Mouse (Mus musculus) heart, postnatal 10 days (tissue): Measurements from ENCODE around the gene Ptpn23. TPM values are rescaled to one million over a fixed set of nuclear protein-coding genes. Genes with fewer than 3 reads are reported as not detected.
"Not testable (repeated sequence)": the region's sequence is repeated elsewhere in the genome, so short reads cannot be mapped to it uniquely, and the experiment has no call there.

Experiments
- DNase-seq, 2 experiments: peaks; one replicate each; pipeline ENCODE4 v3.0.0; 2021
- intact Hi-C: fragments of 180-260 bp; cut with DNase I; formaldehyde crosslinking; loops from one replicate; pipeline ENCODE4 v1.15.1; 2025
- total RNA-seq, 2 experiments: library from RNA; stranded (reverse); gene quantifications; 2 replicates each; pipeline ENCODE4 v1.2.3; 2021

Gene Ptpn23
- total RNA-seq, 2 experiments from 2014 or later, result 23.1 to 25.2 TPM

- intact Hi-C loops, result no loop called here
- no peak for DNase-seq
Observed at GRCm38 (mm10) chr9:110388011-110388410, 20.0 kb downstream of the Ptpn23 start.

GRCm38 (mm10) chr9:110384369-110384929 lies 23.6 kb downstream of the Ptpn23 start:
- intact Hi-C loops, result no loop called here

GRCm38 (mm10) chr9:110381292-110381691 lies 26.7 kb downstream of the Ptpn23 start:
- intact Hi-C loops, result no loop called here
- no peak for DNase-seq

More at GRCm38 (mm10) chr9:110384369-110384929, 23.6 kb downstream of the Ptpn23 start:
- DNase-seq, result no peak

- DNase-seq, result no peak
- intact Hi-C loops, result no loop called here
Observed at GRCm38 (mm10) chr9:110380662-110381061, 27.4 kb downstream of the Ptpn23 start.

GRCm38 (mm10) chr9:110379361-110379760 lies 28.7 kb downstream of the Ptpn23 start:
- no peak for DNase-seq
- intact Hi-C loops, result no loop called here

GRCm38 (mm10) chr9:110377655-110378054 lies 30.4 kb downstream of the Ptpn23 start:
- DNase-seq, intact Hi-C loops: not testable (repeated sequence)

GRCm38 (mm10) chr9:110375668-110376067 lies 32.3 kb downstream of the Ptpn23 start:
- intact Hi-C loops, result no loop called here
- DNase-seq, result no peak

GRCm38 (mm10) chr9:110373871-110374270 lies 34.1 kb downstream of the Ptpn23 start:
- DNase-seq, result no peak
- intact Hi-C loops, result no loop called here

- intact Hi-C loops, result no loop called here
- peak; percentile 29 to 31 for DNase-seq
Observed at GRCm38 (mm10) chr9:110369860-110370259, 38.2 kb downstream of the Ptpn23 start.

GRCm38 (mm10) chr9:110366746-110367145 lies 41.3 kb downstream of the Ptpn23 start:
- peak in 1 of 2 experiments; percentile 30 for DNase-seq
- intact Hi-C loops, result no loop called here

GRCm38 (mm10) chr9:110362337-110362736 lies 45.7 kb downstream of the Ptpn23 start:
- intact Hi-C loops, result no loop called here
- DNase-seq, result no peak

- no peak for DNase-seq
- intact Hi-C loops, result no loop called here
Observed at GRCm38 (mm10) chr9:110361299-110361698, 46.7 kb downstream of the Ptpn23 start.

- intact Hi-C loops, result no loop called here
- DNase-seq, result no peak
Observed at GRCm38 (mm10) chr9:110358341-110358740, 49.7 kb downstream of the Ptpn23 start.

- intact Hi-C loops, result no loop called here
- DNase-seq, result no peak
Observed at GRCm38 (mm10) chr9:110351932-110352632, 55.9 kb downstream of the Ptpn23 start.

GRCm38 (mm10) chr9:110351350-110351749 lies 56.7 kb downstream of the Ptpn23 start:
- DNase-seq, result no peak
- intact Hi-C loops, result no loop called here

GRCm38 (mm10) chr9:110350612-110351011 lies 57.4 kb downstream of the Ptpn23 start:
- intact Hi-C loops, result no loop called here
- DNase-seq, result no peak

GRCm38 (mm10) chr9:110350188-110350587 lies 57.8 kb downstream of the Ptpn23 start:
- DNase-seq, result no peak
- intact Hi-C loops, result no loop called here

GRCm38 (mm10) chr9:110348899-110349298 lies 59.1 kb downstream of the Ptpn23 start:
- intact Hi-C loops, result no loop called here
- no peak for DNase-seq

GRCm38 (mm10) chr9:110345057-110345739 lies 62.8 kb downstream of the Ptpn23 start:
- intact Hi-C loops, result no loop called here
- DNase-seq, result no peak

GRCm38 (mm10) chr9:110343805-110344204 lies 64.2 kb downstream of the Ptpn23 start:
- intact Hi-C loops, result no loop called here
- no peak for DNase-seq

GRCm38 (mm10) chr9:110342008-110342407 lies 66.0 kb downstream of the Ptpn23 start:
- intact Hi-C loops, result no loop called here
- no peak for DNase-seq
